Mouse (Mus musculus): Measurements from ENCODE around the gene Zfp108. TPM values are rescaled to one million over a fixed set of nuclear protein-coding genes. Genes with fewer than 3 reads are reported as not detected.

Gene Zfp108
- total RNA-seq, 2 experiments from 2014 or later: 1.8 to 1.9 TPM

- intact Hi-C loops (cut with DNase I): no loop called here
- DNase-seq: no peak
These were observed 25.6 kb downstream of the Zfp108 start for GRCm38 (mm10) chr7:24280031-24280857.

GRCm38 (mm10) chr7:24280858-24281145, 26.2 kb downstream of the Zfp108 start:
- no peak for DNase-seq
- intact Hi-C loops (cut with DNase I): no loop called here

GRCm38 (mm10) chr7:24286090-24286489, 31.5 kb downstream of the Zfp108 start:
- no peak for DNase-seq
- intact Hi-C loops (cut with DNase I): no loop called here

GRCm38 (mm10) chr7:24286916-24287315, 32.3 kb downstream of the Zfp108 start:
- DNase-seq: no peak
- intact Hi-C loops (cut with DNase I): no loop called here

GRCm38 (mm10) chr7:24287670-24288069, 33.1 kb downstream of the Zfp108 start:
- intact Hi-C loops (cut with DNase I): no loop called here
- DNase-seq: no peak

GRCm38 (mm10) chr7:24288512-24288911, 33.9 kb downstream of the Zfp108 start:
- DNase-seq: no peak

GRCm38 (mm10) chr7:24290106-24290693, 35.6 kb downstream of the Zfp108 start:
- intact Hi-C loops (cut with DNase I): no loop called here
- no peak for DNase-seq

More at GRCm38 (mm10) chr7:24288512-24288911, 33.9 kb downstream of the Zfp108 start:
- intact Hi-C loops (cut with DNase I): no loop called here

- no peak for DNase-seq
- intact Hi-C loops (cut with DNase I): no loop called here
These were observed 36.9 kb downstream of the Zfp108 start for GRCm38 (mm10) chr7:24291387-24292090.

GRCm38 (mm10) chr7:24293061-24293851, 38.7 kb downstream of the Zfp108 start:
- DNase-seq: no peak
- intact Hi-C loops (cut with DNase I): no loop called here

GRCm38 (mm10) chr7:24294763-24295162, 40.2 kb downstream of the Zfp108 start:
- DNase-seq: no peak
- intact Hi-C loops (cut with DNase I): loop anchor here (5.0 kb wide), 1 partner anchor 327 kb away; no protein-coding TSS in a partner anchor

GRCm38 (mm10) chr7:24295376-24295775, 40.8 kb downstream of the Zfp108 start:
- intact Hi-C loops (cut with DNase I): loop anchor here (5.0 kb wide), 1 partner anchor 328 kb away; no protein-coding TSS in a partner anchor
- no peak for DNase-seq

- DNase-seq: no peak
- intact Hi-C loops (cut with DNase I): loop anchor here (5.0 kb wide), 1 partner anchor 329 kb away; no protein-coding TSS in a partner anchor
These were observed 41.8 kb downstream of the Zfp108 start for GRCm38 (mm10) chr7:24296386-24296785.

GRCm38 (mm10) chr7:24297361-24298095, 42.9 kb downstream of the Zfp108 start:
- DNase-seq: no peak
- intact Hi-C loops (cut with DNase I): loop anchor here (5.0 kb wide), 1 partner anchor 330 kb away; no protein-coding TSS in a partner anchor

- DNase-seq: no peak
- intact Hi-C loops (cut with DNase I): loop anchor here (5.0 kb wide), 1 partner anchor 331 kb away; no protein-coding TSS in a partner anchor
These were observed 44.0 kb downstream of the Zfp108 start for GRCm38 (mm10) chr7:24298635-24298972.

- intact Hi-C loops (cut with DNase I): loop anchor here (5.0 kb wide), 1 partner anchor 332 kb away; no protein-coding TSS in a partner anchor
- peak; percentile 64 to 76 for DNase-seq
These were observed 44.5 kb downstream of the Zfp108 start for GRCm38 (mm10) chr7:24298973-24299708.

GRCm38 (mm10) chr7:24299823-24300481, 45.4 kb downstream of the Zfp108 start:
- intact Hi-C loops (cut with DNase I): loop anchor here (5.0 kb wide), 1 partner anchor 333 kb away; no protein-coding TSS in a partner anchor
- peak; percentile 4 to 9 for DNase-seq

- peak; percentile 23 to 33 for DNase-seq
- intact Hi-C loops (cut with DNase I): no loop called here
These were observed 46.2 kb downstream of the Zfp108 start, which contains the start of gene Zfp61 for GRCm38 (mm10) chr7:24300771-24301282. Gene Zfp61 (minus strand): TSS chr7:24301232.
